Mouse (Mus musculus) midbrain, embryonic 13.5 days (tissue): ENCODE results near the gene Ccser1. TPM values are rescaled to one million over a fixed set of nuclear protein-coding genes. Genes with fewer than 3 reads are reported as not detected.

Experiments used
- ATAC-seq: fragments of 200-750 bp; cut with Nextera tagmentation; 2 replicates; pipeline ENCODE4 v1.8.0; 2017; ENCODE audit warnings: mild to moderate bottlenecking, moderate TSS enrichment, moderate library complexity
- H3K27ac ChIP-seq: fragments of 300-500 bp; sonication (generic); 2 replicates; pipeline ENCODE4 v1.5.1; 2015; ENCODE audit warnings: inconsistent platforms, mild to moderate bottlenecking, moderate library complexity
- H3K27me3 ChIP-seq: fragments of 300-500 bp; sonication (generic); 2 replicates; pipeline ENCODE4 v1.6.1; 2015; ENCODE audit warnings: mild to moderate bottlenecking, inconsistent platforms
- H3K36me3 ChIP-seq: fragments of 300-500 bp; sonication (generic); 2 replicates; pipeline ENCODE4 v1.6.1; 2015; ENCODE audit warnings: mild to moderate bottlenecking, inconsistent platforms
- H3K4me1 ChIP-seq: fragments of 300-500 bp; sonication (generic); replicated peaks from 2 replicates; pipeline ENCODE4 v1.6.1; 2015; ENCODE audit warnings: inconsistent platforms
- H3K4me2 ChIP-seq: fragments of 300-500 bp; sonication (generic); replicated peaks from 2 replicates; pipeline ENCODE4 v1.6.1; 2015; ENCODE audit warnings: moderate library complexity, mild to moderate bottlenecking, inconsistent platforms
- H3K4me3 ChIP-seq: fragments of 300-500 bp; sonication (generic); replicated peaks from 2 replicates; pipeline ENCODE4 v1.5.1; 2015; ENCODE audit warnings: mild to moderate bottlenecking, inconsistent platforms
- H3K9ac ChIP-seq: fragments of 300-500 bp; sonication (generic); replicated peaks from 2 replicates; pipeline ENCODE4 v1.6.1; 2015; ENCODE audit warnings: mild to moderate bottlenecking, inconsistent platforms
- H3K9me3 ChIP-seq: fragments of 300-500 bp; sonication (generic); 2 replicates; pipeline ENCODE4 v1.6.1; 2016; ENCODE audit warnings: mild to moderate bottlenecking, inconsistent platforms
- WGBS: fragments of 180-500 bp; shearing (Covaris S2); methylation state at CpG from one replicate; pipeline ENCODE4 v1.1.7; 2015; 5-methylcytosine and 5-hydroxymethylcytosine counted together
- polyA plus RNA-seq: library from polyadenylated mRNA; unstranded; fragments of >200 nt; fragmentation: Nextera tagmentation; extraction: Ambion mirVana; gene quantifications from 2 replicates; pipeline ENCODE4 v1.2.1, GENCODE M21; 2015

Gene Ccser1
- polyA plus RNA-seq, 1 experiment from 2014 or later, result 19.7 TPM

GRCm38 (mm10) chr6:61621707-61622106 is 441.6 kb downstream of the Ccser1 start:
- H3K9ac ChIP-seq, result no peak overlapping the region
- H3K4me3 ChIP-seq, result no peak overlapping the region
- no peaks in the 10 kb centered on the region for H3K4me1 ChIP-seq
- H3K4me2 ChIP-seq, result no peak overlapping the region
- no peak for ATAC-seq
- WGBS, result 90% methylated on average over 3 of the region's 3 CpGs
- no peak overlapping the region for H3K27ac ChIP-seq
- H3K9me3 ChIP-seq, result no peaks in the 10 kb centered on the region
- no peaks in the 10 kb centered on the region for H3K27me3 ChIP-seq
- no peaks in the 10 kb centered on the region for H3K36me3 ChIP-seq

- Histone ChIP-seq H3K27me3 (no peaks in the 10 kb centered on the region), H3K4me1 (no peaks in the 10 kb centered on the region), H3K4me3 (no peak overlapping the region), H3K27ac (no peak overlapping the region), H3K4me2 (no peak overlapping the region), H3K36me3 (no peaks in the 10 kb centered on the region), H3K9me3 (no peaks in the 10 kb centered on the region), H3K9ac (no peak overlapping the region)
- ATAC-seq, result no peak
Measured at GRCm38 (mm10) chr6:61661414-61661813, 481.3 kb downstream of the Ccser1 start.

- ATAC-seq, result no peak
- 88% methylated on average over 1 of the region's 1 CpGs for WGBS
Measured at GRCm38 (mm10) chr6:61664572-61664971, 484.4 kb downstream of the Ccser1 start.

GRCm38 (mm10) chr6:61687002-61687401 is 506.9 kb downstream of the Ccser1 start:
- Histone ChIP-seq H3K4me3 (no peak overlapping the region), H3K9me3 (no peaks in the 10 kb centered on the region)

More at GRCm38 (mm10) chr6:61664572-61664971, 484.4 kb downstream of the Ccser1 start:
- Histone ChIP-seq H3K27ac (no peak overlapping the region), H3K4me3 (no peak overlapping the region), H3K27me3 (no peaks in the 10 kb centered on the region), H3K36me3 (no peaks in the 10 kb centered on the region), H3K9me3 (no peaks in the 10 kb centered on the region), H3K4me2 (no peak overlapping the region), H3K4me1 (no peaks in the 10 kb centered on the region), H3K9ac (no peak overlapping the region)

GRCm38 (mm10) chr6:61703003-61703402 is 522.9 kb downstream of the Ccser1 start:
- H3K36me3 ChIP-seq, result no peaks in the 10 kb centered on the region
- no peak overlapping the region for H3K9ac ChIP-seq
- H3K27ac ChIP-seq, result no peak overlapping the region
- ATAC-seq, result no peak
- H3K9me3 ChIP-seq, result no peaks in the 10 kb centered on the region
- no peaks in the 10 kb centered on the region for H3K4me1 ChIP-seq
- no peak overlapping the region for H3K4me3 ChIP-seq
- WGBS, result 93% methylated on average over 7 of the region's 7 CpGs
- H3K27me3 ChIP-seq, result no peaks in the 10 kb centered on the region
- no peak overlapping the region for H3K4me2 ChIP-seq

More at GRCm38 (mm10) chr6:61687002-61687401, 506.9 kb downstream of the Ccser1 start:
- Histone ChIP-seq H3K27ac (no peak overlapping the region), H3K4me1 (no peaks in the 10 kb centered on the region), H3K4me2 (no peak overlapping the region), H3K36me3 (no peaks in the 10 kb centered on the region), H3K27me3 (no peaks in the 10 kb centered on the region), H3K9ac (no peak overlapping the region)
- ATAC-seq, result no peak
- WGBS, result 35% methylated on average over 2 of the region's 2 CpGs

- Histone ChIP-seq H3K9ac (no peak overlapping the region), H3K4me1 (no peaks in the 10 kb centered on the region), H3K27me3 (no peaks in the 10 kb centered on the region), H3K36me3 (no peaks in the 10 kb centered on the region), H3K27ac (no peak overlapping the region), H3K4me2 (no peak overlapping the region), H3K4me3 (no peak overlapping the region), H3K9me3 (no peaks in the 10 kb centered on the region)
- 80% methylated on average over 1 of the region's 1 CpGs for WGBS
- ATAC-seq, result no peak
Measured at GRCm38 (mm10) chr6:61721220-61721619, 541.1 kb downstream of the Ccser1 start.

- peak; percentile 84 for ATAC-seq
- no peak overlapping the region for H3K27ac ChIP-seq
- 0 out of 2 replicates have a peak, but pooled peaks cover 3% of the 10 kb centered on the region for H3K4me1 ChIP-seq
- H3K9ac ChIP-seq, result no peak overlapping the region
- no peak overlapping the region for H3K4me3 ChIP-seq
- H3K9me3 ChIP-seq, result no peaks in the 10 kb centered on the region
- H3K27me3 ChIP-seq, result no peaks in the 10 kb centered on the region
- H3K4me2 ChIP-seq, result no peak overlapping the region
- 27% methylated on average over 1 of the region's 1 CpGs for WGBS
- H3K36me3 ChIP-seq, result no peaks in the 10 kb centered on the region
Measured at GRCm38 (mm10) chr6:61729065-61729464, 548.9 kb downstream of the Ccser1 start.

GRCm38 (mm10) chr6:61730088-61730880 is 550.2 kb downstream of the Ccser1 start:
- H3K36me3 ChIP-seq, result no peaks in the 10 kb centered on the region
- no peaks in the 10 kb centered on the region for H3K9me3 ChIP-seq
- no peak overlapping the region for H3K4me3 ChIP-seq
- WGBS, result 82% methylated on average over 5 of the region's 5 CpGs
- H3K27me3 ChIP-seq, result no peaks in the 10 kb centered on the region
- H3K4me1 ChIP-seq, result 0 out of 2 replicates have a peak, but pooled peaks cover 3% of the 10 kb centered on the region
- no peak overlapping the region for H3K9ac ChIP-seq
- ATAC-seq, result no peak
- no peak overlapping the region for H3K4me2 ChIP-seq
- H3K27ac ChIP-seq, result no peak overlapping the region

GRCm38 (mm10) chr6:61746346-61746745 is 566.2 kb downstream of the Ccser1 start:
- no peaks in the 10 kb centered on the region for H3K27me3 ChIP-seq
- H3K27ac ChIP-seq, result no peak overlapping the region
- 80% methylated on average over 1 of the region's 1 CpGs for WGBS
- no peak overlapping the region for H3K4me2 ChIP-seq
- ATAC-seq, result no peak
- H3K9ac ChIP-seq, result no peak overlapping the region
- no peaks in the 10 kb centered on the region for H3K4me1 ChIP-seq
- H3K36me3 ChIP-seq, result no peaks in the 10 kb centered on the region
- H3K9me3 ChIP-seq, result no peaks in the 10 kb centered on the region
- no peak overlapping the region for H3K4me3 ChIP-seq

- H3K4me1 ChIP-seq, result no peaks in the 10 kb centered on the region
- no peaks in the 10 kb centered on the region for H3K27me3 ChIP-seq
- no peaks in the 10 kb centered on the region for H3K9me3 ChIP-seq
- no peak for ATAC-seq
- H3K4me2 ChIP-seq, result no peak overlapping the region
- H3K36me3 ChIP-seq, result no peaks in the 10 kb centered on the region
- H3K9ac ChIP-seq, result no peak overlapping the region
- no peak overlapping the region for H3K4me3 ChIP-seq
- H3K27ac ChIP-seq, result no peak overlapping the region
- WGBS, result 95% methylated on average over 3 of the region's 3 CpGs
Measured at GRCm38 (mm10) chr6:61762135-61762534, 582.0 kb downstream of the Ccser1 start.

GRCm38 (mm10) chr6:61763379-61763778 is 583.3 kb downstream of the Ccser1 start:
- no peaks in the 10 kb centered on the region for H3K9me3 ChIP-seq
- H3K9ac ChIP-seq, result no peak overlapping the region
- H3K4me2 ChIP-seq, result no peak overlapping the region
- no peaks in the 10 kb centered on the region for H3K4me1 ChIP-seq
- ATAC-seq, result no peak
- H3K27ac ChIP-seq, result no peak overlapping the region
- no peak overlapping the region for H3K4me3 ChIP-seq
- H3K27me3 ChIP-seq, result no peaks in the 10 kb centered on the region
- WGBS, result 60% methylated on average over 5 of the region's 5 CpGs
- H3K36me3 ChIP-seq, result no peaks in the 10 kb centered on the region

GRCm38 (mm10) chr6:61765801-61766200 is 585.7 kb downstream of the Ccser1 start:
- Histone ChIP-seq H3K9ac (no peak overlapping the region), H3K9me3 (no peaks in the 10 kb centered on the region), H3K4me2 (no peak overlapping the region), H3K36me3 (no peaks in the 10 kb centered on the region), H3K27me3 (no peaks in the 10 kb centered on the region), H3K4me3 (no peak overlapping the region), H3K4me1 (no peaks in the 10 kb centered on the region), H3K27ac (no peak overlapping the region)
- ATAC-seq, result no peak
- WGBS, result 71% methylated on average over 2 of the region's 2 CpGs

- H3K36me3 ChIP-seq, result no peaks in the 10 kb centered on the region
- no peak overlapping the region for H3K4me3 ChIP-seq
- no peak overlapping the region for H3K27ac ChIP-seq
- WGBS, result 79% methylated on average over 8 of the region's 8 CpGs
- H3K4me1 ChIP-seq, result no peaks in the 10 kb centered on the region
- no peak for ATAC-seq
- no peaks in the 10 kb centered on the region for H3K27me3 ChIP-seq
- no peak overlapping the region for H3K4me2 ChIP-seq
- no peaks in the 10 kb centered on the region for H3K9me3 ChIP-seq
- H3K9ac ChIP-seq, result no peak overlapping the region
Measured at GRCm38 (mm10) chr6:61767151-61767550, 587.0 kb downstream of the Ccser1 start.
